Mouse (Mus musculus): Measurements from ENCODE around the gene C5ar2. TPM values are rescaled to one million over a fixed set of nuclear protein-coding genes. Genes with fewer than 3 reads are reported as not detected.
"Not testable (repeated sequence)": the region's sequence is repeated elsewhere in the genome, so short reads cannot be mapped to it uniquely, and the experiment has no call there.

Gene C5ar2
- total RNA-seq, 2 experiments from 2014 or later: 0.39 to 0.59 TPM

DNA sequence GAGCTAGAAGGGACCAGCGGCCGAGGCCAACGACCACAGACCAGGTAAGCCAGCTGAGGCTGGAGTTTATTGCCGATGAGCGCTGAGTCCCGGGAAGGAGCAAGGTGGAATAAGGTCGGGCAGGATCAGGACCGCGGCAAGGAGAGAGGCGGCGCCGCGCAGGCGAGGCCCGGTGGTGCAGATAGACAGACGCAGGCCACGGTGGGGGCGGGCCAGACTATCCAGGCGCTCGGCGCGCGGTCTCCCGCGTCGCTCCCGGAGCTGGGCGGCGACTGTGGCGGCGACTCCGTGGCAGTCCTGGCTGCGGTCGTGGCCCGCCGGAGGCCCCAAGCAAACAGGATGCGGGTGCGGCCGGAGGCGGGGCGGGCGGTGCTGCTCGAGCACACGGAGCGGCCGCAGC is 28.7 kb upstream of the C5ar2 start:
- Histone ChIP-seq H3K27ac (peak overlapping the region; percentile 93), H3K4me3 (peak overlapping the region; percentile 76)
- peak; percentile 62 for TF ChIP-seq CTCF (conservative IDR thresholded peaks at IDR 0.05)
- peak; percentile 60 to 70 for DNase-seq (ENCODE audit: low spot score in 2 of 2)

DNA sequence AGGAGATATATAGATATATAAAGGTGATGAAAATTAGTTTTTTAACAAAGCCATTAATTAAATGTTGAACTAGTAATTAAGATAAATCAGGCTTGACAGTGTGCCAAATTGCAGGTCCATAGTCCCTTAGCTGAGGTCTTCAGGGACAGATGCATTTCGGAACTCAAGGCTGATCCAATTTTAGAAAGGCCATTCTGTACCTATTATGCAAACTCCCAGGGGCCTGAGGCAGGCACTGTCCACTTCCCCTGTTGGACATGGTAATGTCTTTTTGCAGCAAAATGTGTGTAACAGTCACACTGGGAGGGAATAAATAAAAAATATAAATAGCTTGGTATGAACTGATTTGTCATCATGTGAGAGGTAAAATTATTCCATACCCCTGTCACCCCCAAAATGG is 27.2 kb upstream of the C5ar2 start:
- Histone ChIP-seq H3K4me3 (no peak overlapping the region; the same call in 1 of the 2 replicates), H3K27ac (peak overlapping the region; percentile 14; the same call in 1 of the 2 replicates)
- no peak for DNase-seq (ENCODE audit: low spot score in 2 of 2)
- TF ChIP-seq CTCF (conservative IDR thresholded peaks at IDR 0.05): no peak

DNA sequence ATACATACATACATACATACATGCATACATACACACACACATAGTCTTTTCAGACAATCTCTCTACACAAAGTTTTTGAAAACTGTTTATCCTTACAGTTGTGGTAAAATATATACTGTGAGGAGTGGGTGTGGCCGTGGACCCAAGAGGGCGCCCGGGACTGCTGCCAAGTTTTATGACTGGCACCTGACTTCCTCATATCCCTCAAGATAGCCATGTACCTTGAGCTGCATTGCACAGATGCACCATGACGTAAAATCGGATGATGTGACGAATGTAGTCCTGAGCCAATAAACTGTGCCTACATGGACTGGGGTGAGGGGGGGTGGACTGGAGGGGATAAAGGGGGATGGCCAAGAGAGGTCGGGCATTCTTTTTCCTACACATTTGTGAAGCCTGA is 22.6 kb upstream of the C5ar2 start:
- DNase-seq (ENCODE audit: low spot score in 2 of 2); H3K27ac ChIP-seq; H3K4me3 ChIP-seq: not testable (repeated sequence)

DNA sequence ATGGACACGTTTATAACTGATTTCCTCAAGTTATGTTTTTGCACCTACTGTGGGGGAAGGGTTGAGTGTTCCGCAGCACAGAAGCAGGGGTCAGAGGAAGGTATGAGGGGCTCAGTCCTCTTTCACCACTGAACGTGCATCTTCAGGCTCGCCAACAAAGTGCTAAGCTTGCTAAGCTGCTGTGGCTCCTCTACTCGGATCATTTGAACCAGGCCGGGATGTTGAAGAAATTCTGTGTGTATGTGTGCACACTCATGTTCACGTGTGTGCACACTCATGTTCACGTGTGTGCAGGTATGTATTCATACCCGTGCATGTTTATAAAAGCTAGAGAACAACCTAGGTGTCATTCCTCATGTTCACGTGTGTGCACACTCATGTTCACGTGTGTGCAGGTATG is 21.9 kb upstream of the C5ar2 start:
- H3K4me3 ChIP-seq: no peak overlapping the region
- DNase-seq (ENCODE audit: low spot score in 2 of 2): no peak
- no peak overlapping the region for H3K27ac ChIP-seq
- no peak for TF ChIP-seq CTCF (conservative IDR thresholded peaks at IDR 0.05)

DNA sequence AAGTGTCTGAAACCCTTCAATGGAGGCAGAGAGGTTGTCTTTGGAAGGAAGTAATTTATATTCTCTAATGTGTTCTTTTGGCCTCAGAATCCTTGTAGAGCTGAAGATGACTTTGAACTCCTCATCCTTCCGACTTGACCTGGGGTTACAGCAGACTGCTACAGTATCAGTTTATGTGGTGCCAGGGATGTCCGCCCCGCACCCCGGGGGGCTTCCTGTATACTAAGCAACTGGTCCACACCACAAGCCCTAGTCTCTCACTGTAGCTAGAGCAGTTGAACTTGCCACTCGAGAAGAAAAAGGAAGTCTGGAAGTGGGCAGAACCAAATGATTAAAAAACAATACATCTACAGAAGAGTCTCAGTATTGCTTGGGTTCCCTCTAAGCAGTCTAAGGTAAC is 19.9 kb upstream of the C5ar2 start:
- DNase-seq (ENCODE audit: low spot score in 2 of 2): no peak
- TF ChIP-seq CTCF (conservative IDR thresholded peaks at IDR 0.05): no peak
- Histone ChIP-seq H3K27ac (no peak overlapping the region), H3K4me3 (no peak overlapping the region)

DNA sequence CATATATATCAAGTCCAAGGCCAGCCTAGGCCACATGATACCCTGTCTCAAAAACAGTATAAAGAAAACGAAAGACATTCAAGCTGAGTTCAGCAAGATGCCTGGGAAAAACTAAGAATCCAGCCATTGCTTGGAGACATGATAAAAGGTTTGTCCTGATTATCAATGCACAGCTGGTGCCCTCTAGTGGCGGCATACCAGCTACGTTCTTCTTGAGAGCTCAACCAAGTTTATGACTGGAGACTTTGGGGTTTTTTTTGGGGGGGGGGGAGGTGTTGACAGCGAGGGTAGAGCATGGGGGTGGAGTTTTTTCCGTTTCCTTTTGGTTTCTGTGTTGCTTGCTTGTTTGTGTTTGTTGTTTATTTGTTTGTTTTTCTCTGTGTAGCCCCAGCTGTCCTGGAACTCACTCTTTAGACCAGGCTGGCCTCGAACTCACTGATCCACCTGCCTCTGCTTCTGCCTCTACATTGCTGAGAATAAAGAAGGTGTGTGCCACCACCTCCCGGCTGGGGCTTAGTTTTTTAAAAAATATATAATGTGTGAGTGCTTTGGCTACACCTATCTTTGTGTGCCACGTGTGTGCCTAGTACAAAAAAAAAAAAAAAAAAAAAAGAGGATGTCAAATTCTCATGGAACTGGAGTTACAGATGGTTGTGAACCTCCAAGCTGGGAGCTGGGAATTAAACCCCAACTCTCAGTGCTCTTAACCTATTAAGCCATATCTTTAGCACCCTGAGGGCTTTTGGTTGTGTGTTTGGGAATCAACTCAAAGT is 19.2 kb upstream of the C5ar2 start:
- Histone ChIP-seq H3K4me3 (no peak overlapping the region), H3K27ac (no peak overlapping the region)
- peak; percentile 62 to 79 for DNase-seq (ENCODE audit: low spot score in 2 of 2)
- TF ChIP-seq CTCF (conservative IDR thresholded peaks at IDR 0.05): peak; percentile 80

DNA sequence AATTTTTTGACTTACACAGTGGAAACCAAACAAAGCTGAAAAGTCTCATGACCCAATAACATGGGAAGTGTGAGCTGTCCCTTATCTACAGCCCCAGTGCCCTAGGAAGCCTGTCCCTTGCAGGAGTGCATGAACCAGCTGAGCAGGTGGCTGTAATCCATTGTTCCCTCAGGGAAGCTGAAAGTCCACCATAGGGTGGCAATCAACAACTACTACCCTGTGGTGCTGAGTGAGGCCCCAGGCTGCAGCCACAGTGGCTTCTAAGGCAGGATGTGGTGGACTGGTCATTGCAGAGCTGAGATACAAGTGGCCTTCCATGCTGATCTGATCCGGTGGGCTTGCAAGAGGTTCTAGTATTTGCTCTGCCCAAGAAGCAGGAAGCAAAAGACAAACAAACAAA is 17.1 kb upstream of the C5ar2 start:
- Histone ChIP-seq H3K27ac (no peak overlapping the region), H3K4me3 (no peak overlapping the region)
- TF ChIP-seq CTCF (conservative IDR thresholded peaks at IDR 0.05): no peak
- no peak for DNase-seq (ENCODE audit: low spot score in 2 of 2)

DNA sequence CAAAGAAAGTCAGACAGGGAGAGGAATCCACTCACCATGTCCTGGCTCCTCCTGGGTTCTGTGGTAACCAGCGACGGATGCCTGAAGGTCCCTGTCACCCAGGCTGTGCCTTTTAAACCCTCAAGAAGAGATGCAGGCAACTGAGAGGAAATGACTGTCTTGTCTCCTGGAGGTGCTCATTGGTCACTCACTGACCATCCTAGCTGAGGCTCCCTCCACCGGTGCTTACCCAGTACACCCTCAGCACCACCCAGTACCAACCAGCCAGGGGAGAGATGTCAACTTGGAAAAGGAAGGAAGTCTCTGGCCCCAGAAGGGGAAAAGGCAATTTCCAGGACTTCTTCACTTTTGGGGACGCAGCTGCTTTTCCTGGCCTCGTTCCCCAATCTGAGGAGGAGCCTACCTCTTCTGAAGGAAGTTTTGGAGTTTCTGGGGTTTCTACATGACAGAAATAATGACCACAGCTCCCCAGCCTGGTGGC is 15.2 kb upstream of the C5ar2 start, which contains the start of gene C5ar1:
Gene C5ar1 (minus strand): TSS at position 431 of the 481 bp plus-strand sequence.
- H3K27ac ChIP-seq: no peak within 1 kb of the TSS
- no peak within 1 kb of the TSS for H3K4me3 ChIP-seq
- TF ChIP-seq CTCF (conservative IDR thresholded peaks at IDR 0.05): no peak

DNA sequence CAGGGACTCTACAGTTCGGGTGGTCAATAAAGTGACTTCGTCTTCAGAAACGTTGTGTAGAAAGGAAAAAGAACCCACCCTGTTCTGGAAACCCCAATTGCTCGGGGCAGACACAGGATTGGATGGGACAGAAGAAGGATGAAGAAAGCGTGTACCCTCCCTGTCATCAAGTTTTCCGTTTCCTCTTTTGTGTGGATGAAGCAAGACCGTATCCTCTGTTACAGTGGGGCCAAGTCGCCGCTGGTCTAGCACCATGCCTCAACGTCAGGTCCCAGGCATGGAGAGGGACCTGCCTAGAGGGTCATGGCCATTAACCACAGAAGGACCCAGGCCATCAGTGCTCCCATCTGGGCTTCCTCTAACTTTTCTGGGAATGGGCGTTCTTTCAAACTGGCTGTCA is 13.9 kb upstream of the C5ar2 start:
- Histone ChIP-seq H3K4me3 (no peak overlapping the region), H3K27ac (no peak overlapping the region)
- no peak for TF ChIP-seq CTCF (conservative IDR thresholded peaks at IDR 0.05)
- no peak for DNase-seq (ENCODE audit: low spot score in 2 of 2)

More for the DNA sequence above, 15.2 kb upstream of the C5ar2 start, which contains the start of gene C5ar1:
- DNase-seq (ENCODE audit: low spot score in 2 of 2): no peak

DNA sequence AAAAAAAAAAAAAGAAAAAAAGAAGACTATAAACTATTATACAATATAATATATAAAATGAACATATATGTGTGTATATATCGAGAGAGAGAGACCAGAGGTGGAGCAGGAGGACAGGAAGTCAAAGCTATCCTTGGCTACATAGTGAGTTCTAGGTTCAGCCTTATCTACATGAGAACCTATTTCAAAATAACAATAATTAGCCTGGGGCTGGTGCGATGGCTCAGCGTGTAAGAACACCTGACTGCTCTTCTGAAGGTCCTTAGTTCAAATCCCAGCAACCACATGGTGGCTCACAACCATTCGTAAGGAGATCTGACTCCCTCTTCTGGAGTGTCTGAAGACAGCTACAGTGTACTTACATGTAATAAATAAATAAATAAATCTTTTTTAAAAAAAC is 12.0 kb upstream of the C5ar2 start:
- H3K4me3 ChIP-seq; DNase-seq (ENCODE audit: low spot score in 2 of 2); H3K27ac ChIP-seq: not testable (repeated sequence)

DNA sequence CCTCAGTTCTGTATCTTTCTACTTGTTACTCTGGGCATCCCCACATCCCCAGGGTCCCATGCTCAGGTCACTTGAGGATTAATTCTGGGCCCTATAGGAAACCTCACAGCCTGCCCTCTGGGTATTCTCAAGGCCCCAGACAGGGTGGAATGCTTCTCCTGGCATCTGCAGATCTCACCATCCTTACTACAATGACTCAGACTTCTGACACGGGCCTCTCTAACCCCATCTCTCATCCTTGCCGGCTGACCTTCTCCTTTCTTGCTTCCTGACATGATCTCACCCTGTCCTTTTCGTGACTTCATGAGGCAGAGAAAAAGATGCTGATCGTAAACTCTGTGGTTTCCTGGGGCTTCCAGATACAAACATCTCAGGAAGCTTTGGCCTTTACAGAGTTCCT is 10.2 kb upstream of the C5ar2 start:
- DNase-seq (ENCODE audit: low spot score in 2 of 2): no peak
- Histone ChIP-seq H3K27ac (no peak overlapping the region), H3K4me3 (no peak overlapping the region)
- no peak for TF ChIP-seq CTCF (conservative IDR thresholded peaks at IDR 0.05)

DNA sequence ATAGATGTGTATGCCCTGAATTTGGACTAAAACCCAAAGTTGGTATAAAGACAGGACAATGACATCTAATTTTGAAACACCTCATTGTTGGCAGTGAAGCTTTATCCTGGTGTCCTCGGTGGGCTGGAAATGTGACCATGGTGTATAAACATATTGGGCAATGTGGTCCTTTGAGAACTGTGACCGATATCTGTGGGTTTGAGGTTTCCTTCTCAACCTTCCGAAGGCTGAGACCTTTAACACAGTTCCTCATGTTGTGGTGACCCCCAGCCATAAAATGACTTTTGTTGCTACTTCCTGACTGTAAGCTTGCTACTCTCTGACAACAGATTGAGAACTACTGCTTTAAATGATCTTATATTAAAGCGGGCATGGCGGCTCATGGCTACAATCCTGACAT is 6.7 kb upstream of the C5ar2 start:
- no peak overlapping the region for H3K4me3 ChIP-seq
- TF ChIP-seq CTCF (conservative IDR thresholded peaks at IDR 0.05): no peak
- no peak for DNase-seq (ENCODE audit: low spot score in 2 of 2)

DNA sequence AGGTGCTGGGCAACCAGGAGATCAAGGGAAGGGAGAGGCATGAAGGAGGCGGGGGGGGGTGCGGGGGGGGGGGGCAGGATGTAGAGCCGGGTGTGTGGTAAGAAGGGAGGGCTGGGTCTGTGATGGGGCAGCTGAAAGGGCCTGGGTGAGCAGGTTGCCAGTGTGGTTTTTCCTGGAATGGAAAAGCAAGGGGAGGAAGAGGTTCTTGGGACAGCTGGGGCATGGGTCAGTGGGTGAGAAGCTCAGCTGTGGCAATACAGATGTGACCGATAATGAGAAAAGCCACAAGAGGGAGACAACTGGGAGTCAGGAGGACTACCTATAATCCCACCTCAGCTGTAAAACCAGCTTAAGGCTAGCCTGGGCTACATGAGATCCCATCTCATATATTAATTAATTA is 2.0 kb upstream of the C5ar2 start:
- no peak for DNase-seq (ENCODE audit: low spot score in 2 of 2)
- TF ChIP-seq CTCF (conservative IDR thresholded peaks at IDR 0.05): no peak
- Histone ChIP-seq H3K4me3 (no peak overlapping the region), H3K27ac (no peak overlapping the region)

More for the DNA sequence above, 6.7 kb upstream of the C5ar2 start:
- H3K27ac ChIP-seq: no peak overlapping the region

DNA sequence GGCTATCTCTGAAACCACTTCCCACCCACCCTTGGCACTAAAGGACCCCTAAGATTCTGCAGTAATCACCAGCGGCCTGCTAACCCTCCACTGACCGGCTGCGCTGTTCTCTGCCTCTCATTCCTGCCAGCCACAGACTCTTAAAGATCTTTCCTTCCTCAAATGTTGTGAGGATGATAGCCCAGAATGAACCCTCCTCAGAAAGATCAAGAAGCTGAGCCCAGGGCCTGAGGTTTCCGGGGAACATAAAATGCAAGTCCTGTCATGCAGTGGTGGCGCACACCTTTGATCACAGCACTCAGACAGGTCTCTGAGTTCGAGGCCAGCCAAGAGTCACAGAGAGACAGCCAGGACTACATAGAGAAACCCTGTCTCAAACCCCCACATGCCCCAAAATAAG is 1.8 kb downstream of the C5ar2 start:
- Histone ChIP-seq H3K27ac (no peak overlapping the region), H3K4me3 (no peak overlapping the region)
- no peak for DNase-seq (ENCODE audit: low spot score in 2 of 2)
- no peak for TF ChIP-seq CTCF (conservative IDR thresholded peaks at IDR 0.05)
